Mouse (Mus musculus) forebrain, embryonic 12.5 days (tissue): ENCODE measurements at regions not wholly inside any gene's neighbourhood (a gene's known extent, or its start where the extent isn't known, plus 50 kb on each side); places are given as distances from the start of the nearest gene placed in this dataset.
A peak's percentile ranks its signal among the peaks of the same experiment; 100 is the strongest.

Experiments
- ATAC-seq: fragments of 200-750 bp; cut with Nextera tagmentation; 2 replicates; pipeline ENCODE4 v1.8.0; 2017; ENCODE audit warnings: moderate TSS enrichment; ENCODE audit not compliant: low FRiP score
- H3K27ac ChIP-seq: fragments of 300-500 bp; sonication (generic); 2 replicates; pipeline ENCODE4 v1.5.1; 2016; ENCODE audit warnings: mild to moderate bottlenecking
- H3K27me3 ChIP-seq: fragments of 300-500 bp; sonication (generic); 2 replicates; pipeline ENCODE4 v1.6.1; 2016; ENCODE audit warnings: mild to moderate bottlenecking
- H3K36me3 ChIP-seq: fragments of 300-500 bp; sonication (generic); replicated peaks from 2 replicates; pipeline ENCODE4 v1.6.1; 2016; ENCODE audit warnings: mild to moderate bottlenecking
- H3K4me1 ChIP-seq: fragments of 300-500 bp; sonication (generic); 2 replicates; pipeline ENCODE4 v1.6.1; 2016
- H3K4me2 ChIP-seq: fragments of 300-500 bp; sonication (generic); 2 replicates; pipeline ENCODE4 v1.6.1; 2016; ENCODE audit warnings: mild to moderate bottlenecking, moderate library complexity
- H3K4me3 ChIP-seq: fragments of 300-500 bp; sonication (generic); replicated peaks from 2 replicates; pipeline ENCODE4 v1.5.1; 2016; ENCODE audit warnings: mild to moderate bottlenecking
- H3K9ac ChIP-seq: fragments of 300-500 bp; sonication (generic); 2 replicates; pipeline ENCODE4 v1.6.1; 2016; ENCODE audit warnings: mild to moderate bottlenecking
- H3K9me3 ChIP-seq: fragments of 300-500 bp; sonication (generic); 2 replicates; pipeline ENCODE4 v1.6.1; 2016
- WGBS: fragments of 180-500 bp; shearing (Covaris S2); methylation state at CpG from one replicate; pipeline ENCODE4 v1.1.7; 2016; 5-methylcytosine and 5-hydroxymethylcytosine counted together

GRCm38 (mm10) chr12:12147088-12147687 lies 114.8 kb upstream of the Fam49a start:
- WGBS, result 84% methylated on average over 6 of the region's 6 CpGs
- Histone ChIP-seq H3K4me3 (no peak overlapping the region), H3K36me3 (no peaks in the 10 kb centered on the region), H3K9ac (no peak overlapping the region), H3K4me1 (no peaks in the 10 kb centered on the region), H3K27me3 (no peaks in the 10 kb centered on the region), H3K4me2 (no peak overlapping the region), H3K9me3 (no peaks in the 10 kb centered on the region), H3K27ac (no peak overlapping the region)
- no peak for ATAC-seq

DNA sequence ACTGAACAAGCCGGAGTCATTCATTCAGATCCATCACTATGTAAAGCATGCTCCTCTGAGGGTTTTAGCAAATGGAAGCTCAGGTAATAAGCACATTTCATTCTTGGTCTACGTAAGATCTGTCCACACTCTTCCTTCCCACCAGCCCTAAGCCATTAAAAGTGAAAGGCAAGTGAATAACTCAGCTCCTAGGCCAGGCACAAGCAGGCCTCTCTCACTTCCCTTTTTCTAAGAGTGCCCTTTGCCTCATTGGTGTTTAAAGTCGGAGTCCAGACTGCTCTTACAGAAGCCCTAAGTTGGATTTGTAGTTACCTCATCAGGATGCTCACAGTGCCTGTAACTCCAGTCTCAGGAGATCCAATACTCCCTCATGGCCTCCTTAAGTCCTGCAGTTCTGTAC lies 114.1 kb upstream of the Fam49a start:
- Histone ChIP-seq H3K36me3 (no peaks in the 10 kb centered on the region), H3K27me3 (no peaks in the 10 kb centered on the region), H3K27ac (no peak overlapping the region), H3K9ac (no peak overlapping the region), H3K4me3 (no peak overlapping the region), H3K9me3 (no peaks in the 10 kb centered on the region), H3K4me1 (no peaks in the 10 kb centered on the region), H3K4me2 (no peak overlapping the region)
- ATAC-seq, result no peak
- 80% methylated on average over 3 of the region's 3 CpGs for WGBS

DNA sequence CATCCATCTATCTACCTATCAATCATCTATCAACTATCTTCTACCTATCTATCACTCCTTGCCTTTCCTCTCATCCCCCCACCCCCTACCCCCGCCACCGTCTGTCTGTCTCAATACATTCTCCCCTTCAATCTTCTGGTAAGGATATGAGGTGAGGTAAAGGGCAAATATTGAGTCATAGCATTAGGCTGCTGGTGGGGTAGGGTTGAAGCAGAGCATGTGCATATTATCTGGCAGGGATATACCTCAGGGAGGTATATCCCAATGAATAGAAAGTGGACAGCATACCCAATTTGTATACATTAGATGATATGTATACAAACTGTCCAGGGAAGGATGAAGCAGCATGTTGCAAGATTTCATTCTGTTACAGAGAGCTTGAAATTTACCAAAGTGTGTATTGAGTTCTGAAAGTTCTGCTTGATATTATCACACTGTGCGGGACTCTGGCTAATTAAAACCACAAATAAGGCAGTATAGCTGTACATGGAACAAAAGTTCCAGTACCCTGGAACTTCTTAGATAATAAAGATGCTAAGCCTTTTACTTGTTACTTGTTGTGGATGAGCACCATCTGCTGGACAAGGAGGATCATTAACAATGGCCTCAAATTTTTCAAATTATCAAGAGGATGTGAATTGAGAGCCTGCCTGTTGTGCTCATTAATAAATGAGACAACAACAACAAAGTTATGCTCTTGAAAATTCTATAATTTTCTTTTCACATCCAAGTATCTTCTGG lies 113.1 kb upstream of the Fam49a start:
- H3K4me2 ChIP-seq, result no peak overlapping the region
- ATAC-seq, result peak; percentile 46; the same call in 1 of the 2 replicates
- no peak overlapping the region for H3K4me3 ChIP-seq
- H3K27ac ChIP-seq, result no peak overlapping the region
- WGBS, result 74% methylated on average over 3 of the region's 3 CpGs
- H3K36me3 ChIP-seq, result no peaks in the 10 kb centered on the region
- no peaks in the 10 kb centered on the region for H3K4me1 ChIP-seq
- H3K27me3 ChIP-seq, result no peaks in the 10 kb centered on the region
- no peaks in the 10 kb centered on the region for H3K9me3 ChIP-seq
- H3K9ac ChIP-seq, result no peak overlapping the region

GRCm38 (mm10) chr12:12164411-12164810 lies 97.5 kb upstream of the Fam49a start:
- no peaks in the 10 kb centered on the region for H3K9me3 ChIP-seq
- H3K27ac ChIP-seq, result no peak overlapping the region
- no peaks in the 10 kb centered on the region for H3K36me3 ChIP-seq
- H3K4me2 ChIP-seq, result no peak overlapping the region
- H3K27me3 ChIP-seq, result no peaks in the 10 kb centered on the region
- no peak overlapping the region for H3K4me3 ChIP-seq
- no peak for ATAC-seq
- H3K9ac ChIP-seq, result no peak overlapping the region
- no peaks in the 10 kb centered on the region for H3K4me1 ChIP-seq
- 88% methylated on average over 1 of the region's 1 CpGs for WGBS

GRCm38 (mm10) chr12:12170581-12170980 lies 91.4 kb upstream of the Fam49a start:
- no peaks in the 10 kb centered on the region for H3K9me3 ChIP-seq
- no peaks in the 10 kb centered on the region for H3K36me3 ChIP-seq
- H3K27ac ChIP-seq, result no peak overlapping the region
- ATAC-seq, result no peak
- no peak overlapping the region for H3K9ac ChIP-seq
- H3K27me3 ChIP-seq, result no peaks in the 10 kb centered on the region
- H3K4me2 ChIP-seq, result no peak overlapping the region
- H3K4me1 ChIP-seq, result no peaks in the 10 kb centered on the region
- no peak overlapping the region for H3K4me3 ChIP-seq
- WGBS, result 89% methylated on average over 2 of the region's 2 CpGs

DNA sequence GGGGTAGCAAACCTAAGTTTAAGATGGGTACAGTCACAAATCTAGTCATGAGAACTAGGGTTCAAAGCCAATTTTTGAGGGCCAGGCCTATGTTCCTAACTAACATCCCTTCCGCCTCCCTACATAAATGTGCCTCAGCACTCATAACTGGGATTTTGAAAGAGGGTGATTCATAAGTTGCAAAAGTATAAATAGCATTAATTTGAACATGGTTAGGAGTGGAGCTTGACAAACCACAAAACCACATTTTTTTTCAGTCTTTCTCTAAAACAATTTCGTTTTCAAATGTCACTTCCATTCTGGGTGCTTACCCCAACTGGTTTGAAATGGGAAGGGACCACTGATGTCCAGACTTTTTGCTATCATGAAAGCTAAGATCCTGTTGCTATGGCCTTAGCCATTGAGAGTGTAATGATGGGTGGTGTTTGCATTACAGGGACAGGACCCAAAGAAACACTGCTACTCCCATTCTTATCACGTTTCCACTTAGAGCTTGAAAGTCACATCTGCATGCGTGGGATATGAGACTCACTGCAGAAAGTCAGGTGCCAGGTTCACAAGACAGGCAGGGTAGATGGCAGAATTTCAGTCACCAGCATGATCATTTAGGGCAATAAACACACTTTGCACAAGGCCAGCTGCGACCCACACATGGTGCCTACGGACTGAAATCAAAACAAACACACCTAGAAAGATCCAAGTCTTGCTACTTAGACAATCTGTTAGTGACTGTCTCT lies 89.7 kb upstream of the Fam49a start:
- 91% methylated on average over 6 of the region's 6 CpGs for WGBS
- no peak for ATAC-seq

GRCm38 (mm10) chr12:12176331-12177263 lies 85.3 kb upstream of the Fam49a start:
- Histone ChIP-seq H3K27ac (no peak overlapping the region), H3K27me3 (no peaks in the 10 kb centered on the region), H3K36me3 (no peaks in the 10 kb centered on the region), H3K4me3 (peak overlapping the region; percentile 20; the same call in 1 of the 2 replicates), H3K9me3 (no peaks in the 10 kb centered on the region), H3K4me2 (peak overlapping the region; percentile 50), H3K9ac (0 out of 2 replicates have a peak overlapping the region, but pooled peaks have one; percentile 34), H3K4me1 (peaks cover 16% of the 10 kb centered on the region)
- 18% methylated on average over 13 of the region's 13 CpGs for WGBS
- peak; percentile 86 for ATAC-seq

More for the DNA sequence above, 89.7 kb upstream of the Fam49a start:
- Histone ChIP-seq H3K27ac (no peak overlapping the region), H3K4me2 (no peak overlapping the region), H3K9ac (no peak overlapping the region), H3K27me3 (no peaks in the 10 kb centered on the region), H3K4me3 (no peak overlapping the region), H3K9me3 (no peaks in the 10 kb centered on the region), H3K4me1 (peaks cover 9% of the 10 kb centered on the region), H3K36me3 (no peaks in the 10 kb centered on the region)

DNA sequence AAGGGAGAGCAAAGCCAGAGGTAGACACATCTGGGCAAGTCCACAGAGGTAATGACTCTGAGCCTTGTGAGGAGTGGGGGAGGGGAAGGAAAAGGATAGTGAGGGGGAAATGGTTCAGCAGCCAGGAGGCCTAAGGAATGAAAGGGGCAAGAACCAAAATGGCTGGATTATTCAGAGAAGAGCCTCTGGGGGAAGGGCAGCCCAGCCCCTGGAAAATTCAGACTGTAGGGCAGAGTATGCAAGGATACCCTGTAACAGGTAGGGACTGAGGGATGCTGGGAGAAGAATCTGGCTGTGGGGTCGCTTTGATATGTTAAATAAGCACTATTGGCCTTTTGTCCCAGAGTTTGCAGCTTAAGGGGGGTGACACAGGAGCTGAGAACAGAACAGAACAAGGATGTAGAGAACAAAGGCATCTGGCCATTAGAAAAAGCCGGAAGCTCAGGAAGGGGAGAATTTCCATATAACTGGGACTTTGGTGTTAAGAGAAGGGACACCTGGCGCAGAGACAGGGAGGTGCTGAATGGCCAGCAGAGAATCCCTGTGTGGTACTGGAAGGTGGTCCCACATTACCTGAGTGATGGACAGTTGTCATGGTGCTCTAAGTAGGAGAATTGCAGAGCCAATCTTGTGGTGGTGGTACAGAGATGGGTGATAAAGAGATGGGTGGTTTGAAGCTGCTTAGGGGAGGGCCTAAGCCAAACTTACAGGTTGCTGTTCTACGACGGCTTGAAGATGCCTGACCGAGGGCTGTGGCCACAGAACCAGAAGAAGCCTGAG lies 84.5 kb upstream of the Fam49a start:
- no peak overlapping the region for H3K27ac ChIP-seq
- H3K4me1 ChIP-seq, result peaks cover 16% of the 10 kb centered on the region
- no peak overlapping the region for H3K9ac ChIP-seq
- no peaks in the 10 kb centered on the region for H3K27me3 ChIP-seq
- H3K4me2 ChIP-seq, result no peak overlapping the region
- no peaks in the 10 kb centered on the region for H3K36me3 ChIP-seq
- WGBS, result 70% methylated on average over 6 of the region's 6 CpGs
- peak; percentile 24; the same call in 1 of the 2 replicates for ATAC-seq
- no peak overlapping the region for H3K4me3 ChIP-seq
- no peaks in the 10 kb centered on the region for H3K9me3 ChIP-seq

DNA sequence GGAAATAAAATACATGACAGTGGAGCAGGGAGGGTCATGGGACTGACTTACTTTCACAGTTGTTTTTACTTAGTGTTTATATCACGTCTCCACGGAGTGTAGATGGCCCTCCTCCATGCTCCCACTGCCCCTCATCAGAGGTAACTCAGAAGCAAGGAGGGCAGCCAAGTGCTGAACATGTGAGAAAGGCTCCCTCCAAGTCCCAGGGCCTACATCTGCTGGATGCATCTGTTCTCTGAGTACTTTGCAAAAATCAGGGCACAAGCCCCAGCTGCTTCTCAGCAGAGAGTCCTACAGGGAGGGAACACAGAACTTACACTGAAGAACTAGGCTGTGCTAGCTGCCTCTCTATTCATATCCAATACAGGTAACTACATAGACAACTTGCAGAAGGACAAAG lies 83.5 kb upstream of the Fam49a start:
- 75% methylated on average over 2 of the region's 2 CpGs for WGBS
- Histone ChIP-seq H3K4me3 (no peak overlapping the region), H3K27me3 (no peaks in the 10 kb centered on the region), H3K4me1 (peaks cover 16% of the 10 kb centered on the region), H3K9me3 (no peaks in the 10 kb centered on the region), H3K36me3 (no peaks in the 10 kb centered on the region), H3K4me2 (no peak overlapping the region), H3K9ac (no peak overlapping the region), H3K27ac (no peak overlapping the region)
- ATAC-seq, result no peak

- ATAC-seq, result no peak
- 70% methylated on average over 10 of the region's 10 CpGs for WGBS
- no peak overlapping the region for H3K27ac ChIP-seq
Measured at GRCm38 (mm10) chr12:12179292-12179865, 82.6 kb upstream of the Fam49a start.

DNA sequence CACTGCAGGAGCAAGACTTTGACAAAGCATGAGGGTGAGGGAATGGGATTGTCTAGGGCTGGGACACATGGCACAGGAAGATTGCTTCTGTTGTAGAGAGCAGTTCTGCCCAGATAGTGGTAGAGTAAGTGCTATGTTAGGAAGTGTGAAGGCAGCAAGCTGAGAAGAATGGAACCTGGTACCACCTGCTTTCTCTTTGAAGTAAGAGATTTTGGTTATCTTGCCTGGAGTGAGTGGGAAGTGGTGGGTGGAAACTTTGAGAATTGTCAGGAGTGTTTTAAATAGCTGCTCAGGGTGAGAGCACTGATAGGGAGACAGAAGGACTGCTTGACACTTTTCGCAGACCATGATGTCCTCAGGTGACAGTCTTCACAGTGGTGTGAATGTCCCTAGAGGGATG lies 81.0 kb upstream of the Fam49a start:
- no peaks in the 10 kb centered on the region for H3K36me3 ChIP-seq
- no peak overlapping the region for H3K4me3 ChIP-seq
- no peak overlapping the region for H3K4me2 ChIP-seq
- H3K4me1 ChIP-seq, result peaks cover 16% of the 10 kb centered on the region
- H3K9ac ChIP-seq, result no peak overlapping the region
- 100% methylated on average over 1 of the region's 1 CpGs for WGBS
- no peaks in the 10 kb centered on the region for H3K9me3 ChIP-seq
- no peak for ATAC-seq
- H3K27ac ChIP-seq, result no peak overlapping the region
- H3K27me3 ChIP-seq, result no peaks in the 10 kb centered on the region

More at GRCm38 (mm10) chr12:12179292-12179865, 82.6 kb upstream of the Fam49a start:
- no peak overlapping the region for H3K4me3 ChIP-seq
- no peak overlapping the region for H3K4me2 ChIP-seq
- no peaks in the 10 kb centered on the region for H3K9me3 ChIP-seq
- no peaks in the 10 kb centered on the region for H3K27me3 ChIP-seq
- H3K9ac ChIP-seq, result no peak overlapping the region
- H3K36me3 ChIP-seq, result no peaks in the 10 kb centered on the region
- H3K4me1 ChIP-seq, result peaks cover 16% of the 10 kb centered on the region
